Mouse (Mus musculus): ENCODE measurements around the gene Daam1.

The Daam1 gene

DNA sequence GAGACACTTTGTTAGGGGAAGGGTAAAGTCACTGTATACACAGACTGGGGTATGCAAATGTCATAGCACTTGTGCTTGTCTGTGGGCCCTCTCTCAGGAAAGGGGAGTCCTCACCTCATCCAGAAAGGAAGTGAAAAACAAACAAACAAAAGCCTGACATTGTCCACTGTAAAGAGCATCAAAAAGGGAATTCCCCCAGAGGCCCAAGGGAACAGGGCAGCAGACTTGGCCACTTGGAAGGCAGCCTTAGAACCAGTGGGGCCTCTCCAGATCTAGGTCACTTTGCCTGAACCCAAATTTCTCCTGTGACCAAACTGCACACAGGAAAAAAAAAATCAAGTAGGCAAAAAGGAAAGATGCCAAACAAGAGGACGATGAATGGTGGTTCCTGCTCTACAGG, 170.9 kb downstream of the Daam1 start:
- DNase-seq (ENCODE audit: low read depth, low spot score): no peak

GRCm38 (mm10) chr12:72005307-72005706, 174.4 kb downstream of the Daam1 start:
- DNase-seq (ENCODE audit: low read depth, low spot score): no peak
- Histone ChIP-seq H3K27me3 (ENCODE audit: control insufficient read depth, insufficient read depth, low read length, poor library complexity, severe bottlenecking) (no peaks in the 10 kb centered on the region), H3K36me3 (ENCODE audit: control insufficient read depth, insufficient read depth, low read length, poor library complexity, severe bottlenecking) (no peaks in the 10 kb centered on the region)

More for the DNA sequence above, 170.9 kb downstream of the Daam1 start:
- H3K36me3 ChIP-seq (ENCODE audit: control insufficient read depth, insufficient read depth, low read length, poor library complexity, severe bottlenecking): no peaks in the 10 kb centered on the region
- no peaks in the 10 kb centered on the region for H3K27me3 ChIP-seq (ENCODE audit: control insufficient read depth, insufficient read depth, low read length, poor library complexity, severe bottlenecking)

DNA sequence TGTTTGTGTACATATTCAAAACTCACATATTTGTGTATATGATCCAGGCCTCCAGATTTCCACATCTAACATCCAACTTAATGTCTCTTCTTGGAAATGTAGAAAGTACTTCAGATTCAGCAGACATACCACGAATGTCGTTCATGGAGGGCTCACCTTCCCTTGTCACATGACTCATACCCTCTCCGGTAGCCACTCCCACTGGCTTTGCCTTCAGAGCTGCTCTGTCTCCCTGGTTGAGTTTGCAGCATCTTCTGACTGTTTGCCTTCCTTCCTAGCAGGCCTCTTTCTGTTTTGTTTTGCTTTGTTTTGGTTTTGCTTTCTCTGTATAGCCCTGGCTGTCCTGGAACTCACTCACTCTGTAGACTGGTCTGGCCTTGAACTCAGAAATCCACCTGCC, 176.8 kb downstream of the Daam1 start:
- no peaks in the 10 kb centered on the region for H3K36me3 ChIP-seq (ENCODE audit: control insufficient read depth, insufficient read depth, low read length, poor library complexity, severe bottlenecking)
- DNase-seq (ENCODE audit: low read depth, low spot score): no peak
- no peaks in the 10 kb centered on the region for H3K27me3 ChIP-seq (ENCODE audit: control insufficient read depth, insufficient read depth, low read length, poor library complexity, severe bottlenecking)

DNA sequence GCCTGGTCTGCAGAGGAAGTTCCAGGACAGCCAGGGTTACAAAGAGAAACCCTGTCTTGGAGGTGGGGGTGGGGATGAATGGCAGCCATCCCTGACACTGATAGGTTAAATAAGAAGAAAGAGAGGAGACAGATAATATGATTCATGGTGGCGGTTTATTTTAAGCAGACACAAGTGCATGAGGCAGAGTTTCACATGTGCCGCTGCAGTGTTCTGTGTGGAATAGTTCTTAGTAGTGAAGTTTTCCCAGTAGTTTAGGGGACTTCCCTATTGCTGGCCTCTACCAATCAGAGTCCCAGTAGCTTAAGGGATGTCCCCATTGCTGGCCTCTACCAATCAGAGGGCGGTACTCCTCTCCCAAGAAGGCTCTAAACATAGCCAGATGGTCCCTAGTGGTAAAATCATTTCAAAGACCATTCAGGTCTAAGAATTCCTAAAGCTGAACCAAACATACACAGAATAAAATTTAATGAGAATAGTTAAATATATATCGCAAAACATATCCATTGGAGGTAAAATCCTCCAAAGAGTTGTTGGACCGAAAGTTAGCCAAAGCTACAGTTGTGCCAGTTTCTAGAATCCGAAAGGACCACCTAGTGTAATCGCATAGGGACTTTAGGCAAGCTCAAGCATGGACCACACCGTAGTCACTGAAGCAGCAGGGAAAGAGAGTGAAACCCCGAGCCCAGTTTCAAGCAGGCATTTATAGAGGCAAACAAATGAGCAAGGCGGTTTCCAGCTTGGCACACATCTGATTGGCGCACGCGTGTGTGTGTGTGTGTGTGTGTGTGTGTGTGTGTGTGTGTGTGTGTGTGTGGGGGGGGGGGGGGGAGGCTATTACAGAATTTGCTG, 178.4 kb downstream of the Daam1 start:
- DNase-seq (ENCODE audit: low read depth, low spot score): no peak
- Histone ChIP-seq H3K36me3 (ENCODE audit: control insufficient read depth, insufficient read depth, low read length, poor library complexity, severe bottlenecking) (no peaks in the 10 kb centered on the region), H3K27me3 (ENCODE audit: control insufficient read depth, insufficient read depth, low read length, poor library complexity, severe bottlenecking) (no peaks in the 10 kb centered on the region)

GRCm38 (mm10) chr12:72011404-72011803, 180.5 kb downstream of the Daam1 start:
- H3K27me3 ChIP-seq (ENCODE audit: control insufficient read depth, insufficient read depth, low read length, poor library complexity, severe bottlenecking): no peaks in the 10 kb centered on the region
- no peaks in the 10 kb centered on the region for H3K36me3 ChIP-seq (ENCODE audit: control insufficient read depth, insufficient read depth, low read length, poor library complexity, severe bottlenecking)
- DNase-seq (ENCODE audit: low read depth, low spot score): no peak

GRCm38 (mm10) chr12:72012126-72012525, 181.2 kb downstream of the Daam1 start:
- no peak for DNase-seq (ENCODE audit: low read depth, low spot score)
- H3K27me3 ChIP-seq (ENCODE audit: control insufficient read depth, insufficient read depth, low read length, poor library complexity, severe bottlenecking): no peaks in the 10 kb centered on the region
- no peaks in the 10 kb centered on the region for H3K36me3 ChIP-seq (ENCODE audit: control insufficient read depth, insufficient read depth, low read length, poor library complexity, severe bottlenecking)

DNA sequence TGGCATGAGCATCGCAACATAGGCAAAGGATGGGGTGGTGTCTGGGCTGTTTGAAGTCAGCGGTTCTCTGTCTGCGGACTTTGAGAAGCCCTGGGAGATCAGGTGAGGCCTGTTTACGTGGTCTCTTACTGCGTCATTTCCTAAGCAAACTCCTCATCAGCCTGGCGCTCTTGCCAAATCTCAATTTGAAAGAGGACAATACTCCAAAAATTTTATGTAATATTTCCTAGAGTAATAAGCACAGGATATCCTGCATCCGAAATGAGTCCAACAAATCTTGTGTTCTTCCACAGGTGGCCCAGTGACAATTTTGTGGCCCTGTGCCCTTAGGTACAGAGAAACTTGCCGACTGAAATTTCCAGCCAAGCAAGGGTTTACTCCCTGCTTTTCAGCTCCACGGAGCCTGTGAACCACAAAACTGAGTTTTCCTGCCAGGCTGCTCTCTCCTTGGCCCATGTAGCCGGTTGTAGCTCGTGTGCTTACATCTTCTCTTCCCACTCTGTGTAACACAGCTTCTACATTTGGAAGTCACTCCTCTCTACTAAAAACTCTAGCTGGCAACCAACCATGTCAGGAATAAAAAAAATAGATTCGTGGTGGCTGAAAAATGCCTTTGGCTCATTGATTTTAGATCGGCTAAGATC, 183.0 kb downstream of the Daam1 start:
- no peak for DNase-seq (ENCODE audit: low read depth, low spot score)
- Histone ChIP-seq H3K27me3 (ENCODE audit: control insufficient read depth, insufficient read depth, low read length, poor library complexity, severe bottlenecking) (no peaks in the 10 kb centered on the region), H3K36me3 (ENCODE audit: control insufficient read depth, insufficient read depth, low read length, poor library complexity, severe bottlenecking) (no peaks in the 10 kb centered on the region)

GRCm38 (mm10) chr12:72014355-72014776, 183.5 kb downstream of the Daam1 start:
- peak; percentile 45 for DNase-seq (ENCODE audit: low read depth, low spot score)
- Histone ChIP-seq H3K27me3 (ENCODE audit: control insufficient read depth, insufficient read depth, low read length, poor library complexity, severe bottlenecking) (no peaks in the 10 kb centered on the region), H3K36me3 (ENCODE audit: control insufficient read depth, insufficient read depth, low read length, poor library complexity, severe bottlenecking) (no peaks in the 10 kb centered on the region)

DNA sequence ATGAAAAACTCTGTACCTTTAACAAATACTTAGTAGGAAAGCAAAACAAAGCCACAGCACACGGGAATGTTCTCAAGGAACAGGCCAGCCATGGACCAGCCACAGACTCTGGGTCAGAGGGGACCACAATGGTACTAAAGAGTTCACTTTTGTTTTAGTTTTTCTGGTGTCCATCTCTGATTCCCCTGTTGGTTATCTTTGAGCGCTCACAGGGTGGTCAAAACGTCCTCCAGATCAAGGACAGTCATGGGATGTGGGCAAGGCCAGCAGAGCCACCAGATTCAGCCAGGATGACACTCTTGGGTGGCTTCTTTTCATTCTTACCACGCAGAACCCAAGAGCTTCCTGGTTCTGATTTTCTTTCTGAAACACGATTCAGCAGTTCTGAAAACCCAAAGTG, 184.4 kb downstream of the Daam1 start:
- H3K36me3 ChIP-seq (ENCODE audit: control insufficient read depth, insufficient read depth, low read length, poor library complexity, severe bottlenecking): no peaks in the 10 kb centered on the region
- DNase-seq (ENCODE audit: low read depth, low spot score): no peak
- no peaks in the 10 kb centered on the region for H3K27me3 ChIP-seq (ENCODE audit: control insufficient read depth, insufficient read depth, low read length, poor library complexity, severe bottlenecking)

DNA sequence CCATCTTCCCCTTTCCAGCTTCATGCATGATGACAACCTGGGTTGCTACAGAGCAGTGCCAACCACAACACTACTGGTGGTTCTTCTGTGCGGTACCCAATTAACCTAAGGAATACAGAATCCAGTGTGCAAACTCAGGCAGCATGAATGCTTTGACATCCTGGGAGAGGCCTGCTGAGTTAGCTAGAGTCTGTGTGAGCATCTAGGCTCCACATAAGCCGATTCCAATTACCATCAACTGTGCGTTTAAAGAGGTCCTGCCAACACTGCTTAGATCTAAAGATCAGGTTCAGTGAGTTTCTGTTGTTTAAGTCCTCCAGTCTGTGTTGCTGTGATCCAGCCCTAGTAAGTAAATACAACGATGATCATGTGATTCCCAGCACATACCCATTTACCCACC, 189.4 kb downstream of the Daam1 start:
- no peak for DNase-seq (ENCODE audit: low read depth, low spot score)
- H3K27me3 ChIP-seq (ENCODE audit: control insufficient read depth, insufficient read depth, low read length, poor library complexity, severe bottlenecking): no peaks in the 10 kb centered on the region

GRCm38 (mm10) chr12:72021543-72021942, 190.7 kb downstream of the Daam1 start:
- no peaks in the 10 kb centered on the region for H3K36me3 ChIP-seq (ENCODE audit: control insufficient read depth, insufficient read depth, low read length, poor library complexity, severe bottlenecking)
- no peaks in the 10 kb centered on the region for H3K27me3 ChIP-seq (ENCODE audit: control insufficient read depth, insufficient read depth, low read length, poor library complexity, severe bottlenecking)
- no peak for DNase-seq (ENCODE audit: low read depth, low spot score)

More for the DNA sequence above, 189.4 kb downstream of the Daam1 start:
- no peaks in the 10 kb centered on the region for H3K36me3 ChIP-seq (ENCODE audit: control insufficient read depth, insufficient read depth, low read length, poor library complexity, severe bottlenecking)

- DNase-seq (ENCODE audit: low read depth, low spot score): no peak
- Histone ChIP-seq H3K36me3 (ENCODE audit: control insufficient read depth, insufficient read depth, low read length, poor library complexity, severe bottlenecking) (no peaks in the 10 kb centered on the region), H3K27me3 (ENCODE audit: control insufficient read depth, insufficient read depth, low read length, poor library complexity, severe bottlenecking) (no peaks in the 10 kb centered on the region)
These were observed 191.9 kb downstream of the Daam1 start for GRCm38 (mm10) chr12:72022790-72023189.

- no peaks in the 10 kb centered on the region for H3K27me3 ChIP-seq (ENCODE audit: control insufficient read depth, insufficient read depth, low read length, poor library complexity, severe bottlenecking)
- no peak for DNase-seq (ENCODE audit: low read depth, low spot score)
- no peaks in the 10 kb centered on the region for H3K36me3 ChIP-seq (ENCODE audit: control insufficient read depth, insufficient read depth, low read length, poor library complexity, severe bottlenecking)
These were observed 192.7 kb downstream of the Daam1 start for GRCm38 (mm10) chr12:72023572-72023971.

- Histone ChIP-seq H3K27me3 (ENCODE audit: control insufficient read depth, insufficient read depth, low read length, poor library complexity, severe bottlenecking) (no peaks in the 10 kb centered on the region), H3K36me3 (ENCODE audit: control insufficient read depth, insufficient read depth, low read length, poor library complexity, severe bottlenecking) (no peaks in the 10 kb centered on the region)
- DNase-seq (ENCODE audit: low read depth, low spot score): no peak
These were observed 194.5 kb downstream of the Daam1 start for GRCm38 (mm10) chr12:72025275-72025795.

DNA sequence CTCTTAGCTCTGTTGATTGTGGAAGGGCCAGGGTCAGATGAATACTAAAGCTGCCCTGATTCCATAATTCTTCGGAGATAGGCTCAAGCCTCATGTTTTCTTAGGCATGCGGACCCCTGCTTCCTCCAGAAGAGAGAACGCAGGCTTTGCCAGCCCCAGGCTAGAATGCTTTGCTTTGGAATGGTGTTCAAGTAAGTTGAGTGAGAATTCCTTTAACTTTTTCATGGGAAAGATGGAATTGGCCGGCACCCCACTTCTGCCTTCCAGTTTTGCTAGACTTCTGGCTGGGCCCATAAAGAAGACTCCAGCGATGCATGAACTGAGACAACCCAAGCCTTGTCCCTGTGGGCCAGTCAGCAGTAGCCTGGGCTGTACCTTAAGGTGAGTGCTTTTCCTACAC, 200.3 kb downstream of the Daam1 start:
- Histone ChIP-seq H3K36me3 (ENCODE audit: control insufficient read depth, insufficient read depth, low read length, poor library complexity, severe bottlenecking) (no peaks in the 10 kb centered on the region), H3K27me3 (ENCODE audit: control insufficient read depth, insufficient read depth, low read length, poor library complexity, severe bottlenecking) (no peaks in the 10 kb centered on the region)
- DNase-seq (ENCODE audit: low read depth, low spot score): no peak

Data from splenic B cell, adult 2 months (primary cell).